Mouse (Mus musculus) stomach, embryonic 16.5 days (tissue): ENCODE results near the gene Six4. TPM values are rescaled to one million over a fixed set of nuclear protein-coding genes. Genes with fewer than 3 reads are reported as not detected.

Experiments used
- ATAC-seq: fragments of 200-750 bp; cut with Nextera tagmentation; 2 replicates; pipeline ENCODE4 v1.8.0; 2017; ENCODE audit warnings: moderate number of reproducible peaks, moderate TSS enrichment; ENCODE audit not compliant: insufficient read depth, low FRiP score
- H3K27ac ChIP-seq: fragments of 300-500 bp; sonication (generic); 2 replicates; pipeline ENCODE4 v1.5.1; 2014; ENCODE audit warnings: low read length
- H3K27me3 ChIP-seq: fragments of 300-500 bp; sonication (generic); 2 replicates; pipeline ENCODE4 v1.6.1; 2014; ENCODE audit warnings: low read length, control low read depth, mixed read lengths; ENCODE audit not compliant: control insufficient read depth, insufficient read depth
- H3K36me3 ChIP-seq: fragments of 300-500 bp; sonication (generic); 2 replicates; pipeline ENCODE4 v1.6.1; 2014; ENCODE audit warnings: low read length; ENCODE audit not compliant: control insufficient read depth, insufficient read depth
- H3K4me1 ChIP-seq: fragments of 300-500 bp; sonication (generic); 2 replicates; pipeline ENCODE4 v1.6.1; 2014; ENCODE audit warnings: low read length, control low read depth, mixed read lengths; ENCODE audit not compliant: control insufficient read depth, insufficient read depth
- H3K4me2 ChIP-seq: fragments of 300-500 bp; sonication (generic); 2 replicates; pipeline ENCODE4 v1.6.1; 2014; ENCODE audit warnings: low read depth, low read length, mixed read lengths
- H3K4me3 ChIP-seq: fragments of 300-500 bp; sonication (generic); replicated peaks from 2 replicates; pipeline ENCODE4 v1.5.1; 2014; ENCODE audit warnings: mild to moderate bottlenecking, low read length
- H3K9ac ChIP-seq: fragments of 300-500 bp; sonication (generic); 2 replicates; pipeline ENCODE4 v1.6.1; 2014; ENCODE audit warnings: low read length
- H3K9me3 ChIP-seq: fragments of 300-500 bp; sonication (generic); replicated peaks from 2 replicates; pipeline ENCODE4 v1.6.1; 2016; ENCODE audit warnings: low read length, control low read depth; ENCODE audit not compliant: control insufficient read depth
- WGBS: fragments of 180-500 bp; shearing (Covaris S2); extraction: QIAGEN DNeasy Blood & Tissue Kit; methylation state at CpG from one replicate; pipeline ENCODE4 v1.1.7; 2014; 5-methylcytosine and 5-hydroxymethylcytosine counted together
- polyA plus RNA-seq: library from polyadenylated mRNA; unstranded; fragments of >200 nt; fragmentation: Nextera tagmentation; extraction: Ambion mirVana; gene quantifications from 2 replicates; pipeline ENCODE4 v1.2.1, GENCODE M21; 2015

Gene Six4
- polyA plus RNA-seq, 1 experiment from 2014 or later: 0.56 TPM

- Histone ChIP-seq H3K4me2 (0 out of 2 replicates have a peak overlapping the region, but pooled peaks have one; percentile 21), H3K27me3 (peaks cover 16% of the 10 kb centered on the region), H3K4me1 (no peaks in the 10 kb centered on the region; the same call in 1 of the 2 replicates), H3K27ac (no peak overlapping the region), H3K36me3 (no peaks in the 10 kb centered on the region), H3K4me3 (no peak overlapping the region), H3K9me3 (no peaks in the 10 kb centered on the region), H3K9ac (no peak overlapping the region)
- no peak for ATAC-seq
- 39% methylated on average over 9 of the region's 9 CpGs for WGBS
Observed at GRCm38 (mm10) chr12:73060805-73061410, 52.3 kb downstream of the Six4 start.

GRCm38 (mm10) chr12:73057492-73057891 lies 55.8 kb downstream of the Six4 start:
- Histone ChIP-seq H3K9me3 (no peaks in the 10 kb centered on the region), H3K9ac (no peak overlapping the region), H3K4me3 (no peak overlapping the region), H3K36me3 (no peaks in the 10 kb centered on the region), H3K27me3 (peaks cover 46% of the 10 kb centered on the region), H3K4me2 (no peak overlapping the region), H3K4me1 (no peaks in the 10 kb centered on the region; the same call in 1 of the 2 replicates), H3K27ac (no peak overlapping the region)
- 78% methylated on average over 6 of the region's 6 CpGs for WGBS
- ATAC-seq: no peak

DNA sequence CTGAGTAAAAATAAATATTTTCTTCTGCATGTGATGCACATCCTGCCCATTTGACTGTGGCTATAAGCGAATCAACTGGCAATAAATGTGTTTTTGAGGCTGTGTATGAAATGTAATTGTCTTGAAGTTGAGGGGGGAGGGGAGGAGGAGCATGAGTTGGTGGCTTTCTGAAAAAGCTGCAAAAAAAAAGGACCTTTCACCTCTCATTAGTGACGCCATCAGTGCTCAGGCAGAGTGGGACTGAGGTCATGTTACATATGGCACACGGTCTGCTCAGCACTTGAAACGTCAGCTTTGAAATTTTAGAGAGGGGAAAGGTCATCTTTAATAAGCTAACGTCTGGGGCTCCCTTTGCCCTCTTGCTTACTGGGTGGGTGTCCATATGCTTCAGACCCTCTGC lies 57.8 kb downstream of the Six4 start:
- 17% methylated on average over 5 of the region's 5 CpGs for WGBS
- Histone ChIP-seq H3K36me3 (no peaks in the 10 kb centered on the region), H3K4me1 (no peaks in the 10 kb centered on the region), H3K4me2 (no peak overlapping the region), H3K4me3 (no peak overlapping the region), H3K9me3 (no peaks in the 10 kb centered on the region), H3K27ac (no peak overlapping the region), H3K9ac (no peak overlapping the region), H3K27me3 (peaks cover 60% of the 10 kb centered on the region)
- ATAC-seq: no peak

- Histone ChIP-seq H3K9ac (no peak overlapping the region), H3K9me3 (no peaks in the 10 kb centered on the region), H3K36me3 (no peaks in the 10 kb centered on the region), H3K4me3 (no peak overlapping the region), H3K27ac (no peak overlapping the region), H3K4me1 (no peaks in the 10 kb centered on the region), H3K27me3 (peaks cover 67% of the 10 kb centered on the region), H3K4me2 (no peak overlapping the region)
- no peak for ATAC-seq
- 19% methylated on average over 15 of the region's 15 CpGs for WGBS
Observed at GRCm38 (mm10) chr12:73054576-73055185, 58.6 kb downstream of the Six4 start.

DNA sequence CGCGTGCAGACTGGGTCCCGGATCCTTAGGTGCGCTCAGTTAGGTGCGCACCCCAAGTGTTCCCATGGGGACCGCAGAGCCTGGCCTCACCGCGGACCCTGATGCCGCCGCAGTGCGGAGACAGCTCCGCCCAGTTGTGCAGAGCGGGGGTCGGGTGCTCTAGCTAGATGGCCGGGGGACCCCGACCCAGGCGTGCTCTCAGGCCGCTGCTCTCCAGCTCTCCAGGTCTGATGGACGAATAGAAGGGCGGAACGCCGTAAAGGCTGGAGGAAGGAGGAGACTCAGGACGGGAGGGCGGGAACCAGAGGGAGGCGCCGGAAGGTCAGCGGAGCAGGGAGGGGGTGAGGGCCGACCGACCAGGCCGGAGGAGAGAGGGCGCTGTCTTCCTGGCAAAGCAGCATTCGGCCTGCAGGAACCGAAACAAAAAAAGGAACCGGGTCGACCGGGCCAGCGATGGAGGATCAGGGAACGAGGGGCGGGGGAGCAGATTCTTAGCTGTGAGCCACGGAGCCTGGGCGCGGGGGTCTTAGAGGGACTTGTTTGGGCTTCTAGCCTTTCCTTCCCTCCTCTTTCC lies 59.5 kb downstream of the Six4 start, which contains the start of gene Six1:
Gene Six1 (minus strand): TSS at position 220 of the 574 bp plus-strand sequence.
- Histone ChIP-seq H3K4me2 (peak within 1 kb of the TSS; percentile 90), H3K36me3 (no peaks in the 10 kb centered on the region), H3K4me3 (peak within 1 kb of the TSS; percentile 56), H3K9ac (peak within 1 kb of the TSS; percentile 38), H3K27ac (no peak within 1 kb of the TSS), H3K9me3 (no peaks in the 10 kb centered on the region), H3K27me3 (peaks cover 76% of the 10 kb centered on the region), H3K4me1 (no peaks in the 10 kb centered on the region)
- WGBS: under 1% methylated on average over 42 of the region's 42 CpGs
- ATAC-seq: peak; percentile 89

DNA sequence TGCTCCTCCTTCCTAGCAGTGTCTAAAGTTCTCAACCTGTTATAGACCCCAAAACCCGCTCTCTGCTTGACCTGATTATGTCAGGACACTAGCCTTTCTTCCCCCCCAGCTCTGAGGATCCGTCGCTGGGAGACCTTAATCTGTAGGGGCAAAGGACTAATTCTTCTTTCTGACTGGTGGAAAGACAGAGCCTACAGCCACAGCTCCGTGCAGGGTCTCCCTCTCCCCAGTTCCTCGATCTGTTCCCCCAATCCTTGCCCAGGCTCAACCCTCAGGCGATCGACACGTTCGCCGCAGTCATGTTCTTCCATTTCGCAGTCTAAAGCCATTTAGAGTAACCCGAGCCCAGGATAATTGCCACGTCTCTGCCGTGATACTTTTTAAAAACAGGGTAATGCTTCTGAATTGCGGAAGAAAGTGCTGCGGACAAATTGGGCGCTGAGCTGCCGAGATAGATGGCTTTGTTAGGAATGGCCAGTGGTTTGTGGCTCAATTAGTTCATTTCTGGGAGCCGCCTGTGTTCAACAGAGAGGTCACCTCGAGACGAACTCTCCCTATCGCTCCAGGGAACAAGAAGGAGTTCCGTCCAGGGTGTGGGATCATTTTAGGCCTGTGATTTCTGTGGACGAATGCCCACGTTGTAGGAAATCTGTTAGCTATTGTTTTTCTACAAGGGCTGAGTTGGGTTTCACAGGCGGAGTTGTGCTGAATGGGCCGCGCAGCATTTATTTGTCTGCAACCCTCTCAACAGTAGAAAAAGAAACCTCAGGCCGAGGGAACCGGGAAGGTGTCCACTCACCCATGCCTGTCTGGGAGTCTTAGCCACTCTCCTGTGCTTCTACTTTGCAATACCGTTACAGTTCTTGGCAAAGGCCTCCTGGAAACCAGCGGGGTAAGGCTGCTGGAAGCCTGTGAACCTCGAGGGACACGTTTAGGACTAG lies 60.3 kb downstream of the Six4 start:
- H3K4me1 ChIP-seq: no peaks in the 10 kb centered on the region
- no peak overlapping the region for H3K27ac ChIP-seq
- H3K4me2 ChIP-seq: peak overlapping the region; percentile 90
- ATAC-seq: no peak
- H3K4me3 ChIP-seq: peak overlapping the region; percentile 56
- H3K27me3 ChIP-seq: peaks cover 82% of the 10 kb centered on the region
- H3K9ac ChIP-seq: no peak overlapping the region
- H3K36me3 ChIP-seq: no peaks in the 10 kb centered on the region
- no peaks in the 10 kb centered on the region for H3K9me3 ChIP-seq
- WGBS: 11% methylated on average over 34 of the region's 34 CpGs

DNA sequence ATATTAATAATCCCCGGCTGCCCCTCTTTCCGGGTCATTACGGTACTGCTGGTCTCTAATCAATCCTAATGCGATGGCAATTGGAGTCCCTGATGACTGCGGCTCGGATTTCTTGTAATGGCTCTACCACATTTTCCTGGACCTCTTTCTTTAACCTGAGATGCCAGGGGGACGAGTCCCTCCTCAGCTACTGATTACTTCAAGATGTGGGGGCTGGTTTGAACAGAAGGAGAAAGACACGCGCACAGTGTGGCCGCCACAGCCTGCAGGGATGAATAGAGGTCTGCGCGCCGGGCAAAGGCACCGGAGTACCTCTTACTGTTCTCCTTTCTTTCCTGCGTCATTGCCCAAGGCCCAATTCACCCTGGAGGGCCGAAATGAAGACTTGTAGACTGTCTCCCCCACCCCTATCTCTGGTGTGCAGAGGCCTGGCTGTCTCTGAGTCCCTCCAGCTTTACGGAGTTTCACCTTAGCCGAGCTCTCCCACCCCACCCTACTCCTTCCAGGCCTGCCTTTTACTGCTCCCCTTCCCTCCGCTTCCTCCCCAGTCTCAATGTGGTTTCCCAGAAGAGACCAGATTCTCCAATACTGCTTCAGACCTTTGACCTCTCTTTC lies 61.1 kb downstream of the Six4 start:
- Histone ChIP-seq H3K9me3 (no peaks in the 10 kb centered on the region), H3K36me3 (no peaks in the 10 kb centered on the region), H3K9ac (no peak overlapping the region), H3K4me1 (no peaks in the 10 kb centered on the region), H3K4me2 (no peak overlapping the region), H3K4me3 (no peak overlapping the region), H3K27me3 (peaks cover 81% of the 10 kb centered on the region), H3K27ac (no peak overlapping the region)
- no peak for ATAC-seq
- whole genome bisulfite sequencing: 7% methylated on average over 19 of the region's 19 CpGs

DNA sequence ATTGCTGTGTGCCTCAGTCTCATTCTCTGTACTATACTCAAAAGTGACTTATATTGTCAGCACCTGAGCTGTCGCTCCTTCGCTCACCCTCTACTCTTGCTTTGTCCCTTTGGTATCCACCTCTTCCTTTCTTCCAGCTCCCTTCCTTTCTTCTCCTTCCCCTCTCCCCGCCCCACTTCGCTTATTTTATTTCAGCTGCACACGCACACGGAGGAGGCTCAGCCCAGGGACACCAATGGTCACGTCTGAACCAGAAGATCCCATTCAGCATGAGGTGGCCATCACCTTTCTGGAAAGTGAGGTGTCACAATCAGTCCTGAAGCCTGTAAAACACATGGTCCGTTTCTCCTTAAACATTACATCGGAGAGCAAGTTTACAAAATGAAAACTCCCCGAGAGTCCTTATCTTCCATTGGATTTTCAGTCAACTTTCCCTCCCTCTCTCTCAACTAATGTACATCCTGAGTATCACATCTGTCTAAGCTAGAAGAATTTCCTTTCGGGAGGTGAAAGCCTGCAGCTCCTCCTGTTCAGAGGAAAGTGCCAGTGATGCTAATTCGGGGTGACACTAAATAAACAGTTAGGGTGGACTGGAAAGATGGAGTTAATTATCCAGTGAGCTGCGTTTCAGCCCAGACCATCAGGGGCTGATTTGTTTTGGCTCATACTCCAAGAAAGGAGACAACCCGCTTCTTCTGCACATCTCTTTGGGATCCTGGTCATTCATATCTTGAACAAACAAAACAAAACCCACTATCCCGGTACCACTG lies 62.3 kb downstream of the Six4 start:
- H3K4me3 ChIP-seq: no peak overlapping the region
- peaks cover 82% of the 10 kb centered on the region for H3K27me3 ChIP-seq
- H3K4me2 ChIP-seq: no peak overlapping the region
- H3K4me1 ChIP-seq: peaks cover 4% of the 10 kb centered on the region; the same call in 1 of the 2 replicates
- H3K9ac ChIP-seq: no peak overlapping the region
- no peak for ATAC-seq
- 2% methylated on average over 15 of the region's 15 CpGs for WGBS
- H3K27ac ChIP-seq: no peak overlapping the region
- H3K9me3 ChIP-seq: no peaks in the 10 kb centered on the region
- no peaks in the 10 kb centered on the region for H3K36me3 ChIP-seq
